Mouse (Mus musculus) G1E (cell line): ENCODE data around the gene Setd5.

Experiments used
- CTCF ChIP-seq: IDR thresholded peaks from 2 replicates; pipeline ENCODE4 v1.5.1; 2012; ENCODE audit warnings: low read depth, low read length, inconsistent platforms, mixed read lengths
- GATA1 ChIP-seq: IDR thresholded peaks from 2 replicates; pipeline ENCODE4 v1.6.1; 2012; ENCODE audit warnings: borderline replicate concordance, low read length, inconsistent platforms, mixed read lengths
- GATA2 ChIP-seq: IDR thresholded peaks from 2 replicates; pipeline ENCODE4 v1.6.1; 2012; ENCODE audit warnings: low read depth, low read length, inconsistent platforms, borderline replicate concordance

DNA sequence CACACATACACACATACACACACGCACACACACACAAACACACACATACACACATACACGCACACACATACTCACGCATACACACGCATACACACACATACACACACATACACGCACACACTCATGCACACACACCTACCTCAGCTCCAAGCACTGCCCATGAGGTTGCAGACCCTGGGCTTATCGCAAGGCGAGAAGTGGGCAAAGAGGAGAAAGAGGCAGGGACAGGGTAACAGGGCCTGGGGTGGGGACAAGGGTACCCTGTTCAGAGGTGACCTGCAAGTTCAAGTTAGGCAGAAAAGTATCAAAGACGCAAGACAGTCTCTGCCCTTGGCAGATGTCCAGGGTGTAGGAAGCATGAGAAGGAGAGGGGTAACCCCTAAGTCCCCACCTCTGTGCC lies 93.5 kb downstream of the Setd5 start:
- TF ChIP-seq CTCF (no peak), GATA1 (no peak), GATA2 (no peak)
